Mouse (Mus musculus) cortical plate, adult 2 months (tissue): ENCODE data around the gene Rab5if.

Source experiments
- CTCF ChIP-seq: fragments of 200-500 bp; IDR thresholded peaks from 2 replicates; pipeline ENCODE4 v1.5.1; 2011; ENCODE audit warnings: mild to moderate bottlenecking, control low read depth, low read length; ENCODE audit not compliant: insufficient read depth; ENCODE audit errors: extremely low read depth
- POLR2A ChIP-seq: fragments of 200-500 bp; IDR thresholded peaks from 2 replicates; pipeline ENCODE4 v1.6.1; 2011; ENCODE audit warnings: mild to moderate bottlenecking, low read length, control low read depth; ENCODE audit not compliant: insufficient read depth; ENCODE audit errors: extremely low read depth

DNA sequence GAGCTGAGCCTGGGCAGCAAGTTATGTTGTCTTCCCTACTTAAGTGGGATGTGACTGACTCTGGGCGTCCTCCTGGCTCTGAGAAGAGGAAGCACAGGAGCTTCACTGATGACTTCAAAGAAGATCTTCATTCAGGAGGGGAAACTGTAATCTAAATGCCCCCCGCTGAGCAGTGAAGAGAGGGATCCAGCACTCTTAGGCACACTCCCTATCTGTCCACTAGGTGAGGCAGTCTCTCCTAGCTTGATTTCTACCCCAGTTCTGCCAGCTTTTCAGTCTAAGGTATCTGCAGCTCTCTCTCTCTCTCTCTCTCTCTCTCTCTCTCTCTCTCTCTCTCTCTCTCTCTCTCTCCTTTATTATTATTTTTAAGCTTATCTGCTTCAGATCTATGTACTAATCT is 40.4 kb downstream of the Rab5if start:
- no peak for TF ChIP-seq POLR2A
- TF ChIP-seq CTCF = peak; percentile 44
